Mouse (Mus musculus): Measurements from ENCODE around the gene Insl3. TPM values are rescaled to one million over a fixed set of nuclear protein-coding genes. Genes with fewer than 3 reads are reported as not detected.

Insl3 gene
- polyA plus RNA-seq, 1 experiment from 2014 or later, result 0.37 TPM

DNA sequence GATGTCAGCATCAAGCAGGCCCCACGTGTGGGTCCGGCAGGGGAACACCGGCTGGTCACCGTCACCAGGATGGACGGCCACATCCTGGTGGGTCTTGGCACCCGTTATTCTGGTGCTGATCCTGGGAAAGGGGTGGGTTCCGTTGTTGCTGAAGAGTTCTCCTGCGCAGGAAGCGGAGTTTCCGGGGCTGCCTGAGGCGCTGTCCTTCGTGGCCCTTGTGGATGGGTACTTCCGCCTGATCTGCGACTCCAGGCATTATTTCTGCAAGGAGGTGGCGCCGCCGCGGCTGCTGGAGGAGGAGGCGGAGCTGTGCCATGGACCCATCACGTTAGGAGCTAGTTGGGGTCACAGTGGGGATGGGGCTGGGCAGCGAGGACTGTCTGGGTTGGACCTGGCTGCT is 8.5 kb upstream of the Insl3 start:
- no peaks in the 10 kb centered on the region for H3K9me3 ChIP-seq (ENCODE audit: control insufficient read depth, low read length)
- WGBS, result 4% methylated on average over 21 of the region's 21 CpGs
- H3K4me1 ChIP-seq (replicated peaks; ENCODE audit: control insufficient read depth, insufficient read depth, low read length), result no peaks in the 10 kb centered on the region
- no peak overlapping the region for H3K4me3 ChIP-seq (ENCODE audit: low read depth, low read length)
- H3K27ac ChIP-seq (ENCODE audit: low read depth, low read length), result no peak overlapping the region
- ATAC-seq (ENCODE audit: low FRiP score), result no peak
- H3K9ac ChIP-seq (ENCODE audit: low read depth, low read length), result no peak overlapping the region
- DNase-seq (ENCODE audit: low spot score), result peak; percentile 46
- H3K4me2 ChIP-seq (replicated peaks; ENCODE audit: low read depth, low read length), result no peak overlapping the region
- H3K36me3 ChIP-seq (ENCODE audit: control insufficient read depth, insufficient read depth, low read length), result no peaks in the 10 kb centered on the region
- H3K27me3 ChIP-seq (ENCODE audit: control insufficient read depth, insufficient read depth, low read length), result peaks cover 99% of the 10 kb centered on the region

DNA sequence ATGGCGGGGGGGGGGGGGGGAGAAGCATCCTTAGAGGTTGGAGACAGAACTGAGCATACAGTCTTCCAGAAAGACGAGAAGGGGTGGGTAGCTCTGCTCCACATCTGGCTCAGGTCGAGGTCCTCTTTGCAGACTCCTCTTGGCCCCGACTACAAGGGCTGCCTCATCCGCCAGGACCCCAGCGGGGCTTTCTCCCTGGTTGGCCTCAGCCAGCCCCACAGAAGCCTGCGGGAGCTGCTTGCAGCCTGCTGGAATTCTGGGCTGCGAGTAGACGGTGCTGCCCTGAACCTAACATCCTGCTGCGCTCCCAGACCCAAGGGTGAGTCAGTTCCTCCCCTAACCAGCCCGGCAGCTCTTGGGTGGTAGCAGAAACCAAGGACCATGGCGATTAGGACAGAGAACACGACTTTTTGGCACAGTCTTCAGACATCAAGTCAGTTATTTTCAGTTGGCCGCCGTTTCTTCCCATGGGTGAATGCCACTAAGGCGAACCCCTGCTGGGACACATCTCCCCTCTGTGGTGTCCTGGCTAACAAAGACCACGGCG is 7.6 kb upstream of the Insl3 start:
- Histone ChIP-seq H3K27ac (ENCODE audit: low read depth, low read length) (no peak overlapping the region), H3K36me3 (ENCODE audit: control insufficient read depth, insufficient read depth, low read length) (no peaks in the 10 kb centered on the region), H3K4me1 (replicated peaks; ENCODE audit: control insufficient read depth, insufficient read depth, low read length) (no peaks in the 10 kb centered on the region), H3K27me3 (ENCODE audit: control insufficient read depth, insufficient read depth, low read length) (peaks cover 99% of the 10 kb centered on the region), H3K9ac (ENCODE audit: low read depth, low read length) (no peak overlapping the region), H3K4me3 (ENCODE audit: low read depth, low read length) (no peak overlapping the region), H3K9me3 (ENCODE audit: control insufficient read depth, low read length) (no peaks in the 10 kb centered on the region), H3K4me2 (replicated peaks; ENCODE audit: low read depth, low read length) (no peak overlapping the region)
- 2% methylated on average over 17 of the region's 18 CpGs for WGBS
- no peak for ATAC-seq (ENCODE audit: low FRiP score)
- DNase-seq (ENCODE audit: low spot score), result peak; percentile 38

DNA sequence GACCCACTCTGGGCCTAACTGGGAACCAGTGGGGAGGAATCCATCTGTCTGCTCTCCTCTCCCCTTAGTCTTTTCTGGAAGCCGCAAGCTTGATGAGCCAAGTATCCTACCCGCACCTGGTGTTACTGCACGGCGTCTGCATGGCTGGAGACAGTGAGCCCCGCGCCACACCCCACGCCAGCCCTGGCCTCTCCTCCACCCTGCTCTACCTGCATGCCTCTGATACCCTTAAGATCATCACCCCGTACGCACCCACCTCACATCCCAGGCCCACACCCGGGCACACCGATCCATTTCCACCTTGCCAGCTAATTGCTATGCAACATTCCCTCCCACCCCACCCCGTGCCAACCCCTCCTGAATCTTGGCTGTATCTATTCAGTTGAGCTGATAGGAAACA is 6.2 kb upstream of the Insl3 start:
- ATAC-seq (ENCODE audit: low FRiP score) (no peak), DNase-seq (ENCODE audit: low spot score) (no peak)
- Histone ChIP-seq H3K4me3 (ENCODE audit: low read depth, low read length) (no peak overlapping the region), H3K4me1 (replicated peaks; ENCODE audit: control insufficient read depth, insufficient read depth, low read length) (no peaks in the 10 kb centered on the region), H3K9ac (ENCODE audit: low read depth, low read length) (no peak overlapping the region), H3K36me3 (ENCODE audit: control insufficient read depth, insufficient read depth, low read length) (no peaks in the 10 kb centered on the region), H3K27ac (ENCODE audit: low read depth, low read length) (no peak overlapping the region), H3K9me3 (ENCODE audit: control insufficient read depth, low read length) (no peaks in the 10 kb centered on the region), H3K27me3 (ENCODE audit: control insufficient read depth, insufficient read depth, low read length) (peaks cover 100% of the 10 kb centered on the region), H3K4me2 (replicated peaks; ENCODE audit: low read depth, low read length) (no peak overlapping the region)
- WGBS, result 63% methylated on average over 12 of the region's 12 CpGs

DNA sequence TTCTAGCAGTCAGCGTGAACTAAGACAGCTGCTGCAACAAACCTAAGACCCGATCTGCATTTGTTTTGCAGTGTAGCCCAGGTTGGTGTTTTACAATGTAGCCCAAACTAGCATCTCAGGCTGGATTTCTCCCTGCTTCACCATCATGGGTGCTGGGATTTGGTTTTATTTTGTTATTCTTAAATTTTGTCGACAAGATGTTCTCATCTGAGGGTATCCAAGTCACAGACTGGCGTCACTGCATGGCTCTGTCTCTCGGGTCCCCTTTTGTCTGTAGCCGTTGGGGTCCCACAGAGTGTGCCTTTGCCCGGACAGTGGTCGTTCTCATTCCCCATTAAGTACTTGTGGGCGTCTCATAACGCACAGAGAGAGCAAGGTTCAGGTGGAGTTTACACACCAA is 4.3 kb upstream of the Insl3 start:
- Histone ChIP-seq H3K27me3 (ENCODE audit: control insufficient read depth, insufficient read depth, low read length) (peaks cover 100% of the 10 kb centered on the region), H3K4me2 (replicated peaks; ENCODE audit: low read depth, low read length) (no peak overlapping the region), H3K4me3 (ENCODE audit: low read depth, low read length) (no peak overlapping the region), H3K9me3 (ENCODE audit: control insufficient read depth, low read length) (no peaks in the 10 kb centered on the region), H3K9ac (ENCODE audit: low read depth, low read length) (no peak overlapping the region), H3K4me1 (replicated peaks; ENCODE audit: control insufficient read depth, insufficient read depth, low read length) (0 out of 2 replicates have a peak, but pooled peaks cover 3% of the 10 kb centered on the region), H3K36me3 (ENCODE audit: control insufficient read depth, insufficient read depth, low read length) (no peaks in the 10 kb centered on the region), H3K27ac (ENCODE audit: low read depth, low read length) (no peak overlapping the region)
- DNase-seq (ENCODE audit: low spot score) (no peak), ATAC-seq (ENCODE audit: low FRiP score) (no peak)
- 22% methylated on average over 10 of the region's 10 CpGs for WGBS

DNA sequence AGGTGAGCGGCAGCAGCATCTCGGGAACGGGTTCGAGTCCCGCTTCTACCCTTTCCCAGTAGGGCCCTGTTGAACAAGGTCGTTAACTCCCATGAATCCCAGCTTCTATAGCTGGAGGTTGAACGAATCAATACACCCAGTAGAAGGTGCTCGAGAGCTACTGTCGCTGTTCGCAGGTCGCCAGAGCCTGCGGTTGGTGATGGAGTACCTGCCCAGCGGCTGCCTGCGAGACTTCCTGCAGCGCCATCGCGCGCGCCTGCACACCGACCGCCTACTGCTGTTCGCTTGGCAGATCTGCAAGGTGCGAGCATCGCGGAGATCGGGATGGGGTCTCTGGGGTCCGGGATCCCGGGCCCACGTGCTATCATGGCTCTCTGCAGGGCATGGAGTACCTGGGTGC is 3.4 kb upstream of the Insl3 start:
- no peaks in the 10 kb centered on the region for H3K9me3 ChIP-seq (ENCODE audit: control insufficient read depth, low read length)
- H3K27ac ChIP-seq (ENCODE audit: low read depth, low read length), result no peak overlapping the region
- peak overlapping the region; percentile 19 for H3K4me3 ChIP-seq (ENCODE audit: low read depth, low read length)
- H3K4me2 ChIP-seq (replicated peaks; ENCODE audit: low read depth, low read length), result peak overlapping the region; percentile 31
- no peaks in the 10 kb centered on the region for H3K36me3 ChIP-seq (ENCODE audit: control insufficient read depth, insufficient read depth, low read length)
- H3K4me1 ChIP-seq (replicated peaks; ENCODE audit: control insufficient read depth, insufficient read depth, low read length), result 0 out of 2 replicates have a peak, but pooled peaks cover 3% of the 10 kb centered on the region
- peak; percentile 8; the same call in 1 of the 2 replicates for ATAC-seq (ENCODE audit: low FRiP score)
- H3K27me3 ChIP-seq (ENCODE audit: control insufficient read depth, insufficient read depth, low read length), result peaks cover 100% of the 10 kb centered on the region
- 3% methylated on average over 29 of the region's 29 CpGs for WGBS
- peak; percentile 46 for DNase-seq (ENCODE audit: low spot score)
- H3K9ac ChIP-seq (ENCODE audit: low read depth, low read length), result no peak overlapping the region

DNA sequence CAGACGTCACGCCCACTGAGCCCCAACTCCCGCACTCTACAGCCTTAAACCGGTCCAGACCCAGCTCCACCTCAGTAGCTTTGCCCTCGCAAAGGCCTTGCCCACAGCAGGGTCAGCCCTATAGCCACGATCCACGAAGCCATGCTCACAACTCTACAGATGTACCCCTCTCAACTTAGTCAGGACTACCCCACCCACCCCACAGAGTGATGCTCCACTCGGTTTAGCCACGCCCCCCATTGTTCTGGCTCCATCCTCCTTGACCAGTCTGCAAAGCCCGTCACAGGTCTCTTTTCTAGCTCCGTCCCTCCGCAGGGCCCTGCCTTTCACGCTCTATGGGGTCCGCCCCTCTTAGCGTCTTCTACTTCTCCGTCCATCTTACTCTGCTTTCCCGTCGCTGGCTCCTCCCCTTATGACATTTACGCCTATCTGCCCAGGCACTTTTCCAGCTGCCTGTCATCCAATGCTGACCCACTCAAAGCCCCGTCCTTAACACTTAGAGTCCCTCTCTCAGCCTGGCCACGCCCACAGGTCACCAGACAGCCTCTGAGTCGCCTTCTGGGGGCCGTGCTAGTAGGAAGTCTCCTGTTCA is 2.8 kb upstream of the Insl3 start:
- Histone ChIP-seq H3K4me3 (ENCODE audit: low read depth, low read length) (peak overlapping the region; percentile 19), H3K36me3 (ENCODE audit: control insufficient read depth, insufficient read depth, low read length) (no peaks in the 10 kb centered on the region), H3K9me3 (ENCODE audit: control insufficient read depth, low read length) (no peaks in the 10 kb centered on the region), H3K4me1 (replicated peaks; ENCODE audit: control insufficient read depth, insufficient read depth, low read length) (0 out of 2 replicates have a peak, but pooled peaks cover 3% of the 10 kb centered on the region), H3K27me3 (ENCODE audit: control insufficient read depth, insufficient read depth, low read length) (peaks cover 100% of the 10 kb centered on the region), H3K27ac (ENCODE audit: low read depth, low read length) (no peak overlapping the region), H3K4me2 (replicated peaks; ENCODE audit: low read depth, low read length) (peak overlapping the region; percentile 11; the same call in 1 of the 2 replicates), H3K9ac (ENCODE audit: low read depth, low read length) (no peak overlapping the region)
- ATAC-seq (ENCODE audit: low FRiP score) (peak; percentile 55), DNase-seq (ENCODE audit: low spot score) (peak; percentile 50)
- 2% methylated on average over 23 of the region's 23 CpGs for WGBS

DNA sequence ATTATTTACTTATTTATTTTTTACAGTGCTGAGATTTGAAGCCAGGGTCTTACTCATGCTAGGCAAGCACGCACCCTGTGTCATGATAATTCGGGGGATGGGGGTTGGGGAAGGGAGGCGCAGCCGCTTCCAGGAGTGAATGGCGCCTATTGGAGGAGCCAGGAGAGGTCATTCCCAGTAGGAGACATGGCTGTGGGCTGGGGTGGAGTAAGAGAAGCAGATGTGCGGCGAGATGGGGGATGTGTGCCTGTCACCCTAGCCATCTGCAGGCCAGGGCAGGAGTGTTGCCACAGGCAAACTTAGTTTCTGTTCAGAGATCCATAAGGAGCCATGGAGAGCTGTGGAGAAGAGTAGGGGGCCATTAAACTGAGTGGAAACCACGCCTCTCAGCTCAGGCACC is 1.4 kb upstream of the Insl3 start:
- H3K27ac ChIP-seq (ENCODE audit: low read depth, low read length), result no peak overlapping the region
- WGBS, result 2% methylated on average over 8 of the region's 8 CpGs
- no peak for ATAC-seq (ENCODE audit: low FRiP score)
- no peaks in the 10 kb centered on the region for H3K36me3 ChIP-seq (ENCODE audit: control insufficient read depth, insufficient read depth, low read length)
- H3K4me2 ChIP-seq (replicated peaks; ENCODE audit: low read depth, low read length), result no peak overlapping the region
- DNase-seq (ENCODE audit: low spot score), result no peak
- no peak overlapping the region for H3K9ac ChIP-seq (ENCODE audit: low read depth, low read length)
- H3K4me3 ChIP-seq (ENCODE audit: low read depth, low read length), result peak overlapping the region; percentile 1; the same call in 1 of the 2 replicates
- H3K4me1 ChIP-seq (replicated peaks; ENCODE audit: control insufficient read depth, insufficient read depth, low read length), result 0 out of 2 replicates have a peak, but pooled peaks cover 3% of the 10 kb centered on the region
- H3K27me3 ChIP-seq (ENCODE audit: control insufficient read depth, insufficient read depth, low read length), result peaks cover 100% of the 10 kb centered on the region
- H3K9me3 ChIP-seq (ENCODE audit: control insufficient read depth, low read length), result no peaks in the 10 kb centered on the region

DNA sequence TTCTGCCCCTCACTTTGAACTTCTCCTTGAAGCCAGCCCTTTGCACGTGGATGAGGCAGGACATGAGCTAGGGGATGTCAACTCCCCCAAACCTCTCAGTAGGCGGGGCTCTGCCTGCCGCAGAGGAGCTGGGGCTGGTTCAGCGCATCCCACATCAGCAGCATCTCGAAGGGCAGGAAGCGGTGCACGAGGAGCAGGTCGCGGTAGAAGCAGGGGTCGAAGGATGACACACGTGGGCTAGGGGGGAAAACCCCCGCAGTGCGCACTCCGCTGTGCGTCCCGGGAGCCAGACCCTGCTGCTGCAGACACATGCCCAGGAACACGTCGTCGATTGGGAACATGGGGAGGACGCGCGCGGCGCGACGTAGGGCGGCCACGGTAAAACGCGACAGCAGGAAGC is 3.5 kb downstream of the Insl3 start:
- no peak overlapping the region for H3K9ac ChIP-seq (ENCODE audit: low read depth, low read length)
- H3K4me3 ChIP-seq (ENCODE audit: low read depth, low read length), result no peak overlapping the region; the same call in 1 of the 2 replicates
- ATAC-seq (ENCODE audit: low FRiP score), result no peak
- DNase-seq (ENCODE audit: low spot score), result no peak
- H3K9me3 ChIP-seq (ENCODE audit: control insufficient read depth, low read length), result no peaks in the 10 kb centered on the region
- H3K4me1 ChIP-seq (replicated peaks; ENCODE audit: control insufficient read depth, insufficient read depth, low read length), result peaks cover 6% of the 10 kb centered on the region; the same call in 1 of the 2 replicates
- H3K4me2 ChIP-seq (replicated peaks; ENCODE audit: low read depth, low read length), result no peak overlapping the region
- H3K27ac ChIP-seq (ENCODE audit: low read depth, low read length), result no peak overlapping the region
- peaks cover 88% of the 10 kb centered on the region for H3K27me3 ChIP-seq (ENCODE audit: control insufficient read depth, insufficient read depth, low read length)
- H3K36me3 ChIP-seq (ENCODE audit: control insufficient read depth, insufficient read depth, low read length), result no peaks in the 10 kb centered on the region
- WGBS, result 5% methylated on average over 30 of the region's 30 CpGs

Data from hindbrain, embryonic 11.5 days (tissue).